Mouse (Mus musculus) heart, postnatal 25 days (tissue): Measurements from ENCODE around the gene Scyl2. TPM values are rescaled to one million over a fixed set of nuclear protein-coding genes. Genes with fewer than 3 reads are reported as not detected.
"Not testable (repeated sequence)": the region's sequence is repeated elsewhere in the genome, so short reads cannot be mapped to it uniquely, and the experiment has no call there.

Experiments
- DNase-seq: peaks from one replicate; pipeline ENCODE4 v3.0.0; 2022; ENCODE audit warnings: low spot score
- intact Hi-C: fragments of 180-260 bp; cut with DNase I; formaldehyde crosslinking; loops from one replicate; pipeline ENCODE4 v1.15.1; 2025
- total RNA-seq, 2 experiments: library from RNA; stranded (reverse); gene quantifications; 2 replicates each; pipeline ENCODE4 v1.2.3; 2021

Gene Scyl2
- total RNA-seq, 2 experiments from 2014 or later, result 14.9 to 16.3 TPM

DNA sequence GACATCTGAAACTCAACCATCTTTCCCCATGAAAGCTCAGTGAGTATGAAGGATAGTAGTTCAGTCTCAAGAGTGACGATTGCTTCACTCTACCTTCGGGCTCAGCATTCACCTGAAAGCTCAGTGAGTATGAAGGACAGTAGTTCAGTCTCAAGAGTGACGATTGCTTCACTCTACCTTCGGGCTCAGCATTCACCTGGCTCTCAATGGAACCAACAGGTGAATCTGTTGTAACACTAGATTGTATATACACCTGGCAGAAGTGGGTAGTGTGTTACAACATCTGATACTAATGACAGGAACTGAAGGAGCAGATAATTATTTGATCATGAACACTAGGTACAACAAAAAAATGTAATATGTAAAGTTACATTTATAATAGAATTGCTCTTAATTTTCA, 4.4 kb downstream of the Scyl2 start:
- intact Hi-C loops, result no loop called here
- no peak for DNase-seq

DNA sequence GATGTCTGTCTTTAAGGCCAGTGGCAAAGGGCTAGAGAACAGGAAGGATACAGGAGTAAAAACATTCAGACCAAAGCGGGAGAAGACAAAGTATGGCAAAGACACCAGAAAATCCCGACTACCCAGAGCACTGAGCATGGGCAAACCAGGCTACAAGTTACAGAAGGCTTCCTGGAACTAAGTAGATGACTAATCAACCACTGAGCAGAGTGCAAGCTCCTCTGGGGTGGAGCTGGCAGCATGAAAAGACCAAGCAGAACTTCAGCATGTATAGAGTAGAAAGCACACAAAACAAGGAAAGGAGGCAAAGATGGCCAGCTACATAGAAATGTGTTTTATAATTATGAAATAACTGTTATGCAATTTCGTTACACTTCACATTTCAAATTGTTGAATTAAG, 5.6 kb downstream of the Scyl2 start:
- DNase-seq, result no peak
- intact Hi-C loops, result no loop called here

DNA sequence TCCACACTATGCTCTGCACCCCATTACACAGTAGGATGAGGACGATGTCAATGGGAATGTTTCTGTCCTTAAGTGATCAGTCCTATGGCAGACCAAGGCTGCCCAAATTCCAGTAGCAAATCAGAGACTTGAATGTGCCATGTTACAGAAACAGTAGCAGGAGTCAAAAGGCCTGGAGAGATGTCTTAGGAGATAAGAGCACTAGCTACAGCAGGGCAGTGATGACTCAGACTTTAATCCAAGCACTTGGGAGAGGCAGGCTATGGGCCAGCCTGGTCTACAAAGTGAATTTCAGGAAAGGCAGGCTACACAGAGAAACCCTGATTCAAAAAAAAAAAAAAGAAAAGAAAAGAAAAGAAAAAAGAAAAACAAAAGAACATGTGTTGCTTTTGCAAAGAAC, 6.6 kb downstream of the Scyl2 start:
- DNase-seq, result no peak
- intact Hi-C loops, result no loop called here

DNA sequence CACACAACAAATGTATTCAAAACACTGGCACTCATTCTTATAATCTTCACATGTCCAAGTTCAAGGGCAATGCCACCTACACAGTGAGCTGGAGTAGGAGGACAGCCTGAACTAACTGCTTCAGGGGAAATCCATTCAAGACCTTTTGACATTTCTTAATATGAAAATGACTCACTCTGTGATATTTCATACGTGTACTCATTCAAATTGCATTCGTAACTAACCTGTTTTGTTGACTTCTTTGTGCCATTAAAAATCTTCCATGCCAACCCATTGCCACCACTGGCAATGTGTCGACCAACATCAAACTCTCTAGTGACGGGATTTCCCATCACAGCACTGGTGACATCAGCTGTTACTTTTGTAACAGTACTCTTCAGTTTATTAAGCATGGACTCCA, 8.0 kb downstream of the Scyl2 start:
- intact Hi-C loops, result no loop called here
- no peak for DNase-seq

DNA sequence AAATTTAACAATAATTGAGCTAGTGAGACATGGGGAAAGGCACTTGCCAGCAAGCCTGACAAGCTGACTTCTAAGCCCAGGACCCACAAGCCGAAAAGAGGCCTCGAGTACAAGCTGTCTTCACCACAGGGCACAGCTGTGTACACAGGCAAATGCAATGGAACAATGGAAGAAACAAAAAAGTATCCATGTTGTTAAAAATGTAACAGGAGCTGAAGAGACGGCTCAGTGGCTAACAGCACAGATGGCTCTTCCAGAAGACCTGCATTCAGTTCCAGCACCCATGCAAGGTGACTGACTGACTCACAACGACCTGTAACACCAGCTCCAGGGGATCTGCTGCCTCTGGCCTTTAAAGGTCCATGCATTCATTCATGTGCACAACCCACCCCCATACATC, 9.5 kb downstream of the Scyl2 start:
- intact Hi-C loops, result no loop called here
- no peak for DNase-seq

DNA sequence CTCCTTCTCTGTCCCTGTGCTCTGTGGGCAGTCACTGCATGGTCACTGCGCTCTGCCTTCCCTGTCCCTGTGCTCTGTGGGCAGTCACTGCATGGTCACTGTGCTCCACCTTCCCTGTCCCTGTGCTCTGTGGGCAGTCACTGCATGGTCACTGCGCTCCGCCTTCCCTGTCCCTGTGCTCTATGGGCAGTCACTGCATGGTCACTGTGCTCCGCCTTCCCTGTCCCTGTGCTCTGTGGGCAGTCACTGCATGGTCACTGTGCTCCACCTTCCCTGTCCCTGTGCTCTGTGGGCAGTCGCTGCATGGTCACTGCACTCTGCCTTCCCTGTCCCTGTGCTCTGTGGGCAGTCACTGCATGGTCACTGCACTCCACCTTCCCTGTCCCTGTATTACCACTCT, 15.7 kb downstream of the Scyl2 start:
- DNase-seq, intact Hi-C loops: not testable (repeated sequence)

DNA sequence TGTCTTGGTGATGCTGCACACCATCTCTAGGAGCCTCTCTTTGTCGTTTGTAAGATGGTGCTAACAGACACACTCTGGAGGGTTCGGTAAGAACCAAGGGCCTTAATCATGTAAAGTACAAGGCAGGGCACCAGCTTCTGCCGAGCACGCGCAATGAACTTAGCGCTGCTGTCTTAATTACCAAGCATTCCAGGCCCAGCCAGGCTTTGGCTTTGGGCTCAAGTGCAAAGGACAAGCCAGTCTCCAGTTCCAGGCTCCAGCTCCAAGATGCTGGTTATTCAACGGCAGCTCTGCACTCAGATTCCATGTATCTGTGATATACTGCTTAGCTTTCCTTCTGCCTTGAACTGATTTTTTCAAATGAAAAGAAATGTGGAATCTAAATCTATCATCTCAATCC, 18.5 kb downstream of the Scyl2 start:
- DNase-seq, result no peak

DNA sequence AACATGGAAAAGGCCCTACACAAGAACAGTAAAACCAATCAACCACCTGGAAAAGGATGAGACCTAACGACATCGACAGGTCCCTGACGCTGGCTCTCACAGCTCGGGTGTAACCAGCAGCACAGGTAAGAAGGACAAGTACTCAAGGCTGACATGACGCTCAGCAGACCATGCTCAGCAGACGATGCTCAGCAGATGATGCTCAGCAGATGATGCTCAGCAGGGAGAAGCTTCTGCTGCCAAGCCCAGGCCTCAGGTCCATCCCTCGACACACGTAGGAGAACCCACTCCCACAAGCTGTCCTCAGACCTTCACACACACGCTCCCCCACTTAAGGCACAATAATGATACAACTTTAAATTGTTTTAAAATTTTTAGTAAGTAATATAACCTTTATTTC, 20.4 kb downstream of the Scyl2 start:
- no peak for DNase-seq
- intact Hi-C loops, result no loop called here

More for the DNA sequence above, 18.5 kb downstream of the Scyl2 start:
- intact Hi-C loops, result no loop called here

DNA sequence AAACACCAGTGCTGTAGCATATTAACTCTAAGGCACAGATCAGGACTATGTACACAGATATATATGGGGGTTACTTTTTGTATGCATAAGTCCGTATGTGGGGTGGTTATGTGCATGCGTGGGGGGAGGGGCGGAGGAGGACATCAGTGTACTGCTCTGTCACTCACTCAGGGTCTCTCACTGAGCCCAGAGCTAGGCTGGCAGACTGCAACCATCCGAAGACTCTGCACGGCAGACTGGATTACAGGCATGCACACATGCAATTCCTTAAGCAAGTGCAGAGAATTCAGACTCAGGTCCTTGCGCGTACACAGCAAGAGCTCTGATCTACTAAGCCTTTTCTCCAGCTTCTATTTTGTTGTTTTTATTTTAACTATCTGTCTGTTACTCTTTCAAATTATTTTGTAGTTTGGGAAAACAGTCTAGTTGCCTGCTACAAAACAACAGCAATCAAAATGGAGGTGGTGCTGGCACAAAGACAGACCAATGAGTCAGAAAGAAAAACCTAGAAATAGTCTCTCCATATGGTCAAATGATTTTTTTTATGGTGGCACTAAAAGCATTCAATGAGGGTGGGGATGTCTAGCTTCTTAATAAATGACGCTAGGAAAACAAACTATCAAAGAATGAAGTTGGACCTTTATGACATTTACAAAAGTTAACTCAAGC, 21.0 kb downstream of the Scyl2 start:
- DNase-seq, result no peak
- intact Hi-C loops, result no loop called here

DNA sequence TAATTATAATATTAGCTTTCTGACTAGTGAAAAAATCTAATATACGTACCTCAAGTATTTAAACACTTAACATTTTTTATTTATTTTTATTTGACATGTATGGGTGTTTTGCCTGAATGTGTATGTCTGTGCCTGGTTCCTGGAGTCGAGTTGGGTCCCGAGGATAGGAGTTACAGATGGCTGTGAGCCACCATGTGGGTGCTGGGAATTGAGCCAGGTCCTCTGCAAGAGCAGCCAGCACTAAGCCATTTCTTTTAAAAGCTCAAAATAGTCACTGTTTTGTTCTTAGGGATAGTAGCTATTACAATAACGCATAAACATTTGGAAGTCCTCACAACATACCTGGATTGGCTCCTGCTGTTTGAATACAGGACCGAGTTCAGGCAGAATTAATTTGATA, 29.7 kb downstream of the Scyl2 start:
- intact Hi-C loops, result loop anchor here (10.0 kb wide), 1 partner anchor 168 kb away; no protein-coding TSS in a partner anchor
- DNase-seq, result no peak

DNA sequence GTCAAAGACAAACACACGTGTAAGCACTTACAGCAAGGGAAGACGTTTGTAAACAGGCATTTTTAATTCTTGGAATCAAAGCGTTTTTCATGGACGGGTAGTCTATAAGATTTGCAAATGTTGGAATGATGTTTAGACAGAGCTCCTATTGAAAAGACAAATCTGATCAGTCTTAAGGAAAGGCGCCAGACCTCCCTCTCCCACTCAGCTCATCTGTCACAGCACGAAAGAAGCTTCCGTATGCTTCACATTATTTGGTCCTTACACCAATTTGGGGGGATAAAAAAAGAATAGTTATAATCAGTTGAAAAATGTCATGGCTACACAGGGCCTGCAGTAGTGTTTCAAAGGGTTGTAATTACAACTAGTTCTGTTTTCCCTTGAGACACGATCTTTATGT, 33.2 kb downstream of the Scyl2 start:
- intact Hi-C loops, result loop anchor here (10.0 kb wide), 1 partner anchor 172 kb away; no protein-coding TSS in a partner anchor
- no peak for DNase-seq

DNA sequence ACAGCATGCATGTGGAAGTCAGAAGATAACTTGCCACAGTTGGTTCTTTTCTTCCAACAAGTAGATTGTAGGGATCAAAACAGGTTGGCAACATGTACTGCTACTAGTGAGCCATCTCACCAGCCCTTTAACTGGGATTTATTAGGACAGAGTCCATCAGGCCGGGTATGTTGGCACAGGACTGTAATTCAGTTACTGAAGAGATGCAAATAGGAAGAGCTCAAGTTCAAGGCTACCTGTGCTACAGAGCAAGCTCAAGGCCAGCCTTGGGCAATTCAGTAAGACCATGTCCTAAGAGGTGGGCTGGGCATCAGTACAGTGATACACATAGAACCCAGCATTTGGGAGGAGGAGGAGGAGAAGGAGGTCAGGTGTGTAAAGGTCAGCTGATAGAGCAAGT, 34.4 kb downstream of the Scyl2 start:
- intact Hi-C loops, result loop anchor here (10.0 kb wide), 1 partner anchor 173 kb away; no protein-coding TSS in a partner anchor
- no peak for DNase-seq

DNA sequence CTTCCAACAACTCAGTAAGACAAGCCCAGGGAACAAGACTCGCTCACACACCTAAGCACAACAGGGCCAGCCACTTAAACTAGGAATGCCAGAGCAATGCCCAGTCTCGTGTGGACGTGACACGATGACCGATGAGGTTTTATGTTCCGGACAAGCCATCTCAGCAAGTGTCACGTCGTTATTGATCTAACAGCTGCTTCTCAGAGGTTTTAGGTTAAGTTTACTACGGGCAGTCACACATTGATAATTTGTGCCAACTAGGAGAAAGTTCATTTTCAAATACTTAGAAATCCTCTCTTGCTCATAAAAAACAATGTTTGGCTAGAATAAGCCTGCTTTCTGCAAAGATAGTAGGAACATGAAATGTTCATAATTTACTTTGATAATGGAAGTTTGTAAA, 39.2 kb downstream of the Scyl2 start:
- no peak for DNase-seq
- intact Hi-C loops, result no loop called here

DNA sequence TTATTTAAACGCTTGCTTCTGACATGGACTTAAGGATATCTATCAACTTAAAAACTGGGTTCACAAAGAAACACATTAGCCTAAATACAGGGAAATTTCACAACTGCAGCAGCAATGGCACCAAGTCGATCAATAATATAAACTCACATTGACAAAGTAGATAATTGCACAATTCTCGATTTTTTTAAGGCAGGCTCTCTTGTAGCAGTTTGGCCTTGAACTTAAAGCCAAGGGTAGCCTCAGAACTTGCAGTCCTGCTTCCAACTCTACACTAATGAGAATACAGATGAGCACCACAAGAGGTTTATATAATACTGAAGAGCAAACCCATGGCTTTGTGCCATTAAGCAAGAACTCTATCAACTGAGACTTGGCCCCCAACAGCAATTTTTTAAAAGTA, 49.1 kb downstream of the Scyl2 start:
- intact Hi-C loops, result no loop called here
- no peak for DNase-seq

DNA sequence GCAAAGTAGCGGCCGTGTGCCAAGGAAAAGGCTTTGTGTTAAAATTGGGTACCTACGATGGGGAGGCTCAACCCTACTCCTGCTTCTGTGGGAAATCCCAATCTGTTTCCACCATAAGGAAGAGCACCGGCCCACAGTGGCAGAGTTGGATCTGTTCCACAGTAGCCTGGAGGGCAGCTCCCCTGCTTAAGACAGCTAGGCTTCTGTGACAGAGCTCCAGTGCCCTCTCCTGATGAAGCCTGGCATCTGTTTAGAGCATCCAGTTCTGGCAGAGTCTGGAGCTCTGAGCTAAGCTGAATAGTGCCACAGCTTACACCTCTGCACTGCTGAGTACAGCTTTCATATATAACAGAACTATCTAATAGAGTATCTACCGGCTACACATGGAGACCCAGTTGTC, 51.1 kb downstream of the Scyl2 start:
- intact Hi-C loops, result no loop called here
- no peak for DNase-seq

DNA sequence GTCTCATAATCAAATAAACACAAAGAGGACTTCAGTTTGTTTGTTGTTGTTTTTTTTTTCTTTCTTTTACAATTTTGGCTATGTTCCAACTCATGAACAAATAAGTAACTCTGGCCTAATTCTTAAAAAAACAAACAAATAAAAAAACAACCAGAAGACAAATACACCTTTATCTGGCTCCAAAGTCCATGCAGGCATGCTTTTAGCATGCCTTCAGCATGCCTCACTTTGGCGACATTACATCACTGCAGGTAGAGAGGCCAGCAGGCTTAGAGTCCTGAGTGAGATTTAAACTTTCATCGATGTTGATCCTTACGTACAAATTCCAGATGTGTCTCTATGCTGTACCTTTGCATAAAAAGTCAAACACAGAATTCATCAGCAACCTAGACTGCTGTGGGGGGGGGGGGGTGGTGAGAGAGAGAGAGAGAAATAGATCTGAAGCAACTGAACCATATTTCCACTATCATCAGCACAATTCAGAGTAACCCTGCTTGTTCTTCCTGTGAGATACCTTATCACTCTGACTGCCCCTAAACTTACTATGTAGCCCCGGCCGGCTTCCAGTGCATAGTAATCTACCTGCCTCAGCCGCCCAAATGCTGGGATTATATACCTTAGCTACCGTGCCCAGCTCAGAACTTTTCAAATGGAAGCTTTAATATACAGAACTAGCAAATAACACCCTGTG, 52.2 kb downstream of the Scyl2 start:
- no peak for DNase-seq
- intact Hi-C loops, result no loop called here

DNA sequence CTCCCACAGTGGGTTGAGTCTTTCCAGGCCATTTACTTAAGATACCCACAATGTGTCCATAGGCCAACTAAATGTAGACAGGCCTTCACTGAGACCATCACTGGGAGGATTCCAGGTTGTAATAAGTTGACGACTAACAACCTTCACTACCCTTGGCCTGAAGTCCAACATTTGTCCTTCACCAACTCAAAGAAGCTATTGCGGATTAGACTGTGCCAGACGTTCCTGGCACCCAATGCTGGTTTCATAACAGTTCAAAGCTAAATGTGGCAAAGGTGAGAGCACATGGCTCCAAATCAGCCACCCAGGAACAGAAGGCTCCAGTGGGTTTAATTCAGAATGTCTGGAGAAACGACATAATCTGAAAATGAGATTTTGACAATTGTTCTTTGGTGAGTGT, 53.0 kb downstream of the Scyl2 start:
- DNase-seq, result no peak
- intact Hi-C loops, result no loop called here

DNA sequence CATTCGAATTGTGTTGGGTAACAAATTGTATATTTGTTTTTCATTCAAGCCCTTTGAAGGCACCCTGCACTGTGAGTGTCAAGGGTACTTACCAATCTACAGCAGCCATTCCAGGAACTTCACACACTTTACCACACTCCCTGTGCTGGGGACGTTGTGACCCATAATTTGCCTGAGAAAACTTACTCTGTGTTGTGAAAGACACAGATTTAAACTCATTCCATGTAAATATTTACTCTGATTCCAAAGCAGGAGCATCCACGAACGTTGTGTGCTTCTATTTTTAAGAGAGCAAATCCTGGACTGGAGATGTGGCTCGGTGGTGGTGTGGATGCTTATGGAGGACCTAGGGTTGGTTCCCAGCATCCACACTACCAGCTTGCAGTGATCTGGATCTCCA, 54.3 kb downstream of the Scyl2 start:
- intact Hi-C loops, result no loop called here
- DNase-seq, result no peak

DNA sequence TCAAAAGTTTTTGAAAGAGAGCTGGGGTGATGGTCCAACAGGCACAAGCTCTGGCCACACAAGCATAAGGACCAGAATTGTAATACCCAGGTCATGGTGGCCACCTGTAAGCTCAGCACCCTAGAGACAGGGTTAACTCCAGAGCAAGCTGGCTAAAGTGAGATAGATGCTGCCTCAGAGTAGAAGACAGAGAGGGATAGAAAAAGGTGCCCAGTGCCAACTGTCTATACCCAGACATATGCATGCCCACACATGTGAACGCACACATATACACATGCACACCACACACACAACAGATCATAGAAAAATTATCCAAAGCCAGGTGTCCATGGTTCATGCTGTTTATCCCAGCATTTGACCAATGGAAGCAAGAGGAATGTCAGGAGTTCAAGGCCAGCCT, 55.5 kb downstream of the Scyl2 start:
- intact Hi-C loops, result loop anchor here (1.0 kb wide), 2 partner anchors 168 to 303 kb away; no protein-coding TSS in a partner anchor
- no peak for DNase-seq

DNA sequence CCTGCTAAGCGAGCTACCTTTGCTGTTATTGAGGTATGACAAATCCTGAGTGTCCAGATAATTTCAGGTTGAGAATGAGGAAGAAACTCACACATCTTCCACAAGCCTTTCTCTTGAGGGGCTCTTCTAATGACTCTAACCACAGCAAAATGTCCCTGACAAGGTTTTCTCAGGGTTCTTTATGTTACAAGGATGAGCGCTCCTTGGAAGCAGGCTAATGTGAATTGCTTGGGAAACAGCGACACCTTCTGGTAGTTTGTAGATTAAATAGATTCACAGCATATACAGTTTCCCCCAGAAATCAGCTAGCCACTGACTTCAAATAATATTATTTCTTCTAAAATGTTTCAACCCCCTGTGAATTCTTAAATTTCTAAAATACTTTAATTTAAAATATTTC, 56.0 kb downstream of the Scyl2 start:
- intact Hi-C loops, result loop anchor here (1.0 kb wide), 2 partner anchors 168 to 303 kb away; no protein-coding TSS in a partner anchor
- no peak for DNase-seq

DNA sequence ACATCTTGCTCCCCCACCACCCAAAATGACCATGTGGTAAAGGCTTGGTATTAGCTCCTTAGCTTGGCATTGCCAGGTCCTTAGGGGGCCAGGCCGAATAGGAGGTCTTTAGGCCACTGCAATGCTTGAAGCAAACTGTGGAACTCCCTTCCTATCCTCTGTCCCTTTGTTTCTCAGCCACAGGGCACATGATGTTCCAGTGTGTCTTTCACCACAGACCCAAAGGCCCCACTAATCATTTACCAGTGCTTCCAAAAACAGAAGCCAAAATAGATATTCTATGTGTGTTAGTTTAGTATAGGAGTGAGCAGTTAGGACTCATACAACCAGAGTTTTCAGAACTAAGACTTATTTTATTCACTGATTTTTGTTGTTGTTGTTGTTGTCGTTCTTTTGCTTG, 59.4 kb downstream of the Scyl2 start:
- no peak for DNase-seq
- intact Hi-C loops, result no loop called here

DNA sequence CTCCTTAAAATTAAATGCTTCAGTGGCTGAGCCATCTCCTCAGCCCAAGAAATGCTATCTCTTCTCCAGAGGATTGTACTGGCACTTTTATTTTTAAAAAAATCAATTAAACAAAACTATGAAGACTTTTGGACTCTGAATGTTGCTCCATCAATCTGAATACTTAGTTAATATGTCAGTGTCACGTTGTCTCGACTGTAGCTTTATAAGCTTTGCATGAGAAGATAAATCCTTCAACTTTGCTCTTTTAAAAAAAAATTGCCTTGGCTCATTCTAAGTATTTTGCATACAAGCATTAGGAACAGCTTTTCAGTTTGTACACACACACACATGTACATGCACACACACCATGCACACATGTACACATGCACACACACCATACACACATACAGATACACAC, 61.9 kb downstream of the Scyl2 start:
- DNase-seq, result no peak
- intact Hi-C loops, result no loop called here
